Mouse (Mus musculus) embryo, embryonic 9.5 days (tissue): Measurements from ENCODE around the gene Ip6k2.

Experiments
- DNase-seq: peaks from one replicate; pipeline ENCODE4 v3.0.0-alpha.2; 2017; ENCODE audit errors: extremely low spot score

Gene Ip6k2

GRCm38 (mm10) chr9:108820077-108820476 lies 36.5 kb downstream of the Ip6k2 start:
- no peak for DNase-seq

DNA sequence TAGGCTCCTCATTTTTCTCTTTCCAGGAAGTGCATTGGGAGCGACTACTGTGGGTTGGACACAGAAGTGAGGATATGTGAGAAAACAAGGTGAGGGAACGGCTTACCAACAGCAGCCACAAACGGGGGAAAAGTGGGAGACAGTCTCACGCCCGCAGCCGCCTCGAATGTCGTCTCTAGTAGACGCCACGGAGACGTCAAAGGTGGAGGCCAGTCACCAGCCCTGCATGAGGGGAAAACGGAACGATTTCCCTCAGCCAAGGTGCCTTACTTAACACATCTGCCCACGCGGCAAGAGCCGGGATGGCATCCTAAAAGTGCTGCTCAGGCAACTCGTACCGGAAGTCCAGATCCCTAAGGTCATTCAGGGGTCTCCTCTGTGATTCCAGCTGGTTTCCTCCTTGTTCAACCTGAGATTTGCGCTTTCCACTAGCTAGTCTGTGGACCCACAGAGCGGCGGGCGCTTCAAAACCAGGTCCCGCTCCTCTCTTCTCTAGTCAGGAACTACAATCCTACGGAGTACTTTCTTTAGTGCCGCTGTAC lies 40.6 kb downstream of the Ip6k2 start:
- no peak for DNase-seq

DNA sequence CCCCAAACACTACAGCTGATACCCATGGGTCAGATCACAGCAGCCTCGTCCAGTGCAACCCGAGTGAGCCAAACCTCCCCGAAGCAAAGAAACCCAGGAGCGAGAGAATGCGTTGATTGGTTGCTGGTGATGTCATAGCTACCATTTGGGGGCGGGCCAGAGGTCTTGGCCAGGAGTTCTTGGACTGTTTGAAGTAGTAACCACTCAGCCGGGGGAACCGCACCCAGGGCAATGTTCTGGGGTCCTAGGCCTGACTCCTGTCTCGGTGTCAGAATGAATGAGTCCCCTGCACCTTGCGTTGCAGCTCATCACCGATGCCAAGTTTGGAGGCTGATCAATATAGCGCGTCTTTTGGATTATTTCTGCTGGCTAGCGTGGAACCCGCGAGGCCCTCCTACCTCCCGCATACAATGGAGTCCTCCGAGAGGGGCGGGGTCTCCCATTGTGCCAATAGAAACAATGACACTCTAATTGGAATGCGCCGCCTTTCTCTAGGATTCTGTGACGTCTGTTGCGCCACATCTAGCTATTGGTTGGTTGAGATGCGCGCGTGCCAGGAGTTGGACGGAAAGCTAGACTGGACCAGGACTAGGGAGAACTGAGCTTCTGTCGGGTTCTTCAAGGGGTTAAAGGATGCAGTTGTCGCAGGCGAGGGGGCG lies 41.3 kb downstream of the Ip6k2 start:
- DNase-seq, result peak; percentile 79

DNA sequence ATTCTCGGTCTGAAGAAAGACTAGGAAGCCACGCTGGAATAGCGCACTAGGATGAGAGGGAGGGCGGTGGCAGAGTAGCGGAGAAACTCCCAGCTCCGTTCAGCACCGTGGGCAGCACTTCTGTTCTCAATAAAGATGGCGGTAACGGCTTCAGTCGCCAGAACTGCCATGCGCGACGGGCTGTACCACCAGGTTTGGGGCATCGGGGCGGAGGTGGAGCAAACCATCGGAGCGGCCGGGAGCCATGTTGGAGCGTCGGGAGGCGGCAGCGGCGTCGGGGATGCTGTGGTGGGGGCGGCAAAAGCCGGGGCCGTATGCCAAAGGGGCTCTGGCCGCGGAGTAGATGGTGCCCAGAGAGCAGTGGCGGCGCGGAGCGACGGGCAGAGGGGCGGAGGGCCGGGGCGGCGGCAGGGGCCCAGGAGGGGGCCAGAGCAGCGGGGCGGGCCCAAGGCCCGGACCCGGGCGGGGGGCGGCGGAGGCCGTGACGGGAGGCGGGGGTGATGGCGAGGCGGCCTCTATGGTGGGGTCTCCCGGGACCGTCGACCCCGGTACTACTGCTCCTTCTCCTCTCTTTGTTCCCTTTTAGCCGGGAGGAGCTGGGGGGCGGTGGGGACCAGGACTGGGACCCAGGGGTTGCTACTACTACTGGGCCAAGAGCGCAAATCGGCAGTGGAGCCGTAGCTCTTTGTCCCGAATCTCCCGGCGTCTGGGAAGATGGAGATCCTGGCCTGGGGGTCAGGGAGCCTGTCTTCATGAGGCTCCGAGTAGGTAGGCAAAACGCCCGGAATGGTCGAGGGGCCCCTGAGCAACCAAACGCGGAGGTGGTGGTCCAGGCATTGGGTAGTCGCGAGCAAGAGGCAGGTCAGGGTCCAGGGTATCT lies 42.5 kb downstream of the Ip6k2 start, which contains the start of gene Celsr3:
Gene Celsr3 (plus strand): TSS at position 501 of the 880 bp plus-strand sequence.
- DNase-seq, result peak; percentile 90

DNA sequence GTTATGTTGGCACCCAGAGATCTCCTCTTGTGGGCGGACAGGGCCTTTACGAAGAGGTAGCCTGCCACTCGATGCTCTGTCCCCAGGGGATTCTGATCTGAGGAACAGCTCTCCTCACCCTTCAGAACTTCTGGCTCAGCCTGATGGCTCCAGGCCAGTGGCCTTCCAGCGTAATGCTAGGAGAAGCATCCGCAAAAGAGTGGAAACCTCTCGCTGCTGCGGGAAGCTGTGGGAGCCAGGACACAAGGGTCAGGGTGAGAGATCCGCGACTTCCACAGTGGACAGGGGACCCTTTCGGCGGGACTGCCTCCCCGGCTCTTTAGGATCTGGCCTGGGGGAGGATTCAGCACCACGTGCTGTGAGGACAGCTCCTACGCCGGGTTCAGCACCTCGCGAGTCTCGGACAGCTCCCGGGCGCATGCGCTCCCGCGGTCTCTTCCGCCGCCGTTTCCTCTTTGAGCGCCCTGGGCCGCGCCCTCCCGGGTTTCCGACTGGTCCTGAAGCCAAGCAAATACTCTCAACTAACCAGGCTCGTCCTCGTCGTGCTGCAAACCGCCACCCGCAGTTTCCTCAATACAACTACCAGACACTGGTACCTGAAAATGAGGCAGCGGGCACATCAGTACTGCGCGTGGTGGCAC lies 43.2 kb downstream of the Ip6k2 start:
- DNase-seq, result peak; percentile 81

DNA sequence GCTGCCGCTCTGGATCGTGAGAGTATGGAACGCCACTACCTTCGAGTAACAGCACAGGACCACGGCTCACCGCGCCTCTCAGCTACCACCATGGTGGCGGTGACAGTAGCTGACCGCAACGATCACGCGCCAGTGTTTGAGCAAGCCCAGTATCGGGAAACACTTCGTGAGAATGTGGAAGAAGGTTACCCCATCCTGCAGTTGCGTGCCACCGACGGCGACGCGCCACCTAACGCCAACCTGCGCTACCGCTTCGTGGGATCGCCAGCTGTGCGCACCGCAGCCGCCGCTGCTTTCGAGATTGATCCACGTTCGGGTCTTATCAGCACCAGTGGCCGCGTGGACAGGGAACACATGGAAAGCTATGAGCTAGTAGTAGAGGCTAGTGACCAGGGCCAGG lies 43.9 kb downstream of the Ip6k2 start:
- no peak for DNase-seq

- DNase-seq, result no peak
These were observed 44.3 kb downstream of the Ip6k2 start for GRCm38 (mm10) chr9:108827906-108828305.

DNA sequence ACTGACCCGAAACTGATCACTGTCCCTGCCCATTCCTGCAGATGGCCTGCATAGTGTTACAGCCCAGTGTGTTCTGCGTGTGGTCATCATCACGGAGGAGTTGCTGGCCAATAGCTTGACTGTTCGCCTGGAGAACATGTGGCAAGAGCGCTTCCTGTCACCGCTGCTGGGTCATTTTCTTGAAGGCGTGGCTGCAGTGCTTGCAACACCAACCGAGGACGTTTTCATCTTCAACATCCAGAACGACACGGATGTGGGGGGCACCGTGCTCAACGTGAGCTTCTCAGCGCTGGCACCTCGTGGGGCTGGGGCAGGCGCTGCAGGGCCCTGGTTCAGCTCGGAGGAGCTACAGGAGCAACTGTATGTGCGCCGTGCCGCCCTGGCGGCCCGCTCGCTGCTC lies 48.0 kb downstream of the Ip6k2 start:
- no peak for DNase-seq

- peak; percentile 93 for DNase-seq
These were observed 49.0 kb downstream of the Ip6k2 start for GRCm38 (mm10) chr9:108832390-108833108.

- DNase-seq, result peak; percentile 14
These were observed 59.4 kb downstream of the Ip6k2 start for GRCm38 (mm10) chr9:108842989-108843388.

- DNase-seq, result peak; percentile 4
These were observed 61.8 kb downstream of the Ip6k2 start for GRCm38 (mm10) chr9:108845390-108845789.

DNA sequence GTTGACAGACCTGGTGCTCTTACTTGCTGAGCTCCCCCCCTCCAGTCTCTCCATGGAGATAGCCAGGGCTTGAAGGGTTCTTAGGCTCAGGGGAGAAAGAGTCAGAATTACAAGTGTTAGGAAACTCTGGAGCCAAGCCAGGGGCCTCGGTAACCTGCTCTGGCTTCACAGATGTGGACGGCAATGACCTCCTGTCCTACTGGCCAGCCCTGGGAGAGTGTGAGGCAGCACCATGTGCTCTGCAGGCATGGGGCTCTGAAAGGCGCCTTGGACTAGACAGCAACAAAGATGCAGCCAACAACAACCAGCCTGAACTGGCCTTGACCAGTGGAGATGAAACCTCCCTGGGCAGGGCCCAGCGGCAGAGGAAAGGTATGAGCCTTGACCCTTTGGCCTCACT lies 63.8 kb downstream of the Ip6k2 start:
- DNase-seq, result no peak

- DNase-seq, result no peak
These were observed 64.8 kb downstream of the Ip6k2 start for GRCm38 (mm10) chr9:108848419-108848818.

DNA sequence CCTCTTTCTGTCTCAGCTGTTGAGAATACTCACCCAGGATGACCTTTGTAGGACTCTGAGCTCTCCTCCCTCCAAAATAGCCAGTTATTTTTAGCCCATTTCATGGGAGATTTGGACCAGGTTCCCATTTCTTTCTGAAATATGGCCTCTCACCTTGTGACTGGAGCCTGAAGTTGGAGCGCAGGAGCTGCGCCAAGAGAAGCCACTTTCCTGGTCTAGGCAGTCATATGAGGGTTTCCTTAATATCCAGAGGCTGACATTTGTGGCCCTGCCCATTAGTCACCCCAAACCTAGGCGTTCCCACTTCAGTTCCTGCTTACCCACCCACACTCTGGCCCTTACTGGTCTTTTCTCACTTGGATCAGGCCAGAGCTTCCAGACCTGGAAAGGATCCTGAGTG lies 69.4 kb downstream of the Ip6k2 start, which contains the start of gene Slc26a6:
Gene Slc26a6 (plus strand): TSS at position 308 of the 400 bp plus-strand sequence.
- no peak for DNase-seq

DNA sequence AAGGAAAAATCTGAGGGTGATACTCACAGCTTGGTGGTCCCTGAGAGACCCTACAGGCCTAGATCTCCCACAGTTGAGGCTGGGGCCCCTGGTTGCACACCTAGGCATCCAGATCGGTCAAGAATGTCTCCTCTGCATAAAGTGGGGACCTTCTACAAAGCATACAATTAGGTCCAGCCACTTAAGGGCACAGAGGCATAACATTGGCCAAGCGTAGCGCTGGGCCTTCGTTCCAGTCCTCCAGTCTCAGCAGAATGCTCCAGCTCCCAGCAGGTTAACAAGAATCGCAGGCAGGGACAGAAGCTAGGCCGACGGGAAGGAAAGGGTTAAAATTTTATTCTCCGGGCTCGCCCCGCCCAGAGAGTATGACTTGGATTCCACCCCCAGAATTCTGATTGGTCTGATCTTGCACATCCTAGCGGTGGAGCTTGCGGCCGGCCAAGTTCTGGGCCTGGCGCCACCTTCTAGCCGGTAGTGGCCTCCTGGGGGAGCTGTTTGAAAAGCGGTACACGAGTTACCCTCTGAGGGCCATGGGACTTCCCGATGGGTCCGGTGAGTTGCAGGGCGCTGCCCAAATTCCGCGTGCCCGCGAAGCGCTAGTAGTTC lies 70.1 kb downstream of the Ip6k2 start:
- peak; percentile 94 for DNase-seq

DNA sequence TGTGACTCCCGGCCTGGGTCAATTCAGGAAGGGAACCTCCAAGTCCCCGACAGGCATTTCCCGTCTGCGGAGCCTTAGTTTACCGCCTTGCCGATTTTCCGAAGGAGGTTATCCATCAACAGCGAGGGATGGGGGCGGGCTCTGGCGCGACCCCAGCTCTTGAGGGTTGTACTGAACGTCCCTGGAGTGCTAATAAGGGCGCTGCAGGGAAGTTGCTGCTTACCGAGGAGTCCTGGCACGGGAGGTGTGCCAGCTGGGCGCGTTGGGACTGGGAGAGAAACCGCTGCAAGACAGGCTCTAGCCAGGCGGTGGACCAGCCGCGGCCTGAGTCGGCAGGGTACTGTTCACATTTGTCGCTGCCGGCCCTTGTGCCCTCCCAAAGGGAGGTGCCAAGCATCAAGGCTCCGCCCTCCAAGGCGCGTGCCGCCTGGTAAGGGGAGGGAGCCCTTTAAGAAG lies 70.7 kb downstream of the Ip6k2 start:
- peak; percentile 86 for DNase-seq

GRCm38 (mm10) chr9:108855335-108855734 lies 71.7 kb downstream of the Ip6k2 start:
- no peak for DNase-seq
